Comparison of ENCODE assay signal across 10 mouse cellular contexts in genomic region chr7:95617370-95617769, GRCm38 (mm10).
A peak's percentile ranks its signal among the peaks of the same experiment; 100 is the strongest.
DNase-seq lines count a peak whose midpoint lies in the region; ATAC-seq lines count a peak whose summit lies in the region.
"Had no signal": no experiment of that assay in that cellular context is flagged by ENCODE, and none has a peak within 500 bp of the region (broad histone marks: within the 10 kb centered on the region; RNA-seq: fewer than 3 reads in every experiment).

No protein-coding gene starts in this region.

- no peaks in the 10 kb centered on the region for H3K9me3 ChIP-seq in hindbrain, embryonic 16.5 days (ENCODE audit: control insufficient read depth, low read length)
- H3K9me3 ChIP-seq in hindbrain, embryonic 10.5 days = no peaks in the 10 kb centered on the region
- H3K9me3 ChIP-seq in heart, embryonic 10.5 days = no peaks in the 10 kb centered on the region
- H3K9me3 ChIP-seq: embryonic facial prominence, embryonic 15.5 days had no signal

- no peak overlapping the region for H3K4me2 ChIP-seq in hindbrain, embryonic 16.5 days (ENCODE audit: low read length)
- H3K4me2 ChIP-seq: embryonic facial prominence, embryonic 15.5 days had no signal

- H3K36me3 ChIP-seq in hindbrain, embryonic 16.5 days (ENCODE audit: control insufficient read depth, insufficient read depth, low read length) = no peaks in the 10 kb centered on the region
- H3K36me3 ChIP-seq in hindbrain, embryonic 10.5 days = no peaks in the 10 kb centered on the region
- H3K36me3 ChIP-seq in heart, embryonic 10.5 days = no peaks in the 10 kb centered on the region
- H3K36me3 ChIP-seq: embryonic facial prominence, embryonic 15.5 days had no signal

- no peak for DNase-seq in hindbrain, embryonic 10.5 days (ENCODE audit: low spot score)
- peak; percentile 76 for DNase-seq in brain, embryonic 18.5 days (ENCODE audit: low read depth, low spot score)
- peak; percentile 52 for DNase-seq in layer of hippocampus, adult 11-12 months (ENCODE audit: low spot score)
- DNase-seq in lung, postnatal 25 days (ENCODE audit: low spot score) = peak; percentile 0
- DNase-seq in natural killer cell, adult 2 months (ENCODE audit: low spot score in 2 of 2) = no peak
- no peak for DNase-seq in heart, embryonic 10.5 days (ENCODE audit: low spot score)

- H3K9ac ChIP-seq in hindbrain, embryonic 16.5 days (ENCODE audit: low read depth, low read length) = no peak overlapping the region
- H3K9ac ChIP-seq: embryonic facial prominence, embryonic 15.5 days had no signal

- H3K27me3 ChIP-seq in hindbrain, embryonic 16.5 days (replicated peaks; ENCODE audit: control insufficient read depth, insufficient read depth, low read length) = no peaks in the 10 kb centered on the region
- no peaks in the 10 kb centered on the region for H3K27me3 ChIP-seq in hindbrain, embryonic 10.5 days (ENCODE audit: insufficient read depth, poor library complexity, severe bottlenecking)
- H3K27me3 ChIP-seq in heart, embryonic 10.5 days (ENCODE audit: insufficient read depth, poor library complexity, severe bottlenecking) = no peaks in the 10 kb centered on the region
- H3K27me3 ChIP-seq: embryonic facial prominence, embryonic 15.5 days had no signal

- ATAC-seq in hindbrain, embryonic 16.5 days = peak; percentile 63; the same call in 1 of the 2 replicates
- no peak for ATAC-seq in megakaryocyte progenitor cell, adult 5-6 weeks (replicated peaks; ENCODE audit: poor library complexity)

- no peak overlapping the region for H3K4me3 ChIP-seq in hindbrain, embryonic 16.5 days (ENCODE audit: low read length)
- H3K4me3 ChIP-seq in hindbrain, embryonic 10.5 days = no peak overlapping the region
- H3K4me3 ChIP-seq in heart, embryonic 10.5 days = no peak overlapping the region
- H3K4me3 ChIP-seq: embryonic facial prominence, embryonic 15.5 days had no signal

- no peaks in the 10 kb centered on the region for H3K4me1 ChIP-seq in hindbrain, embryonic 16.5 days (ENCODE audit: control insufficient read depth, insufficient read depth, low read depth, low read length)
- H3K4me1 ChIP-seq in hindbrain, embryonic 10.5 days (replicated peaks) = no peaks in the 10 kb centered on the region
- H3K4me1 ChIP-seq in heart, embryonic 10.5 days = no peaks in the 10 kb centered on the region
- H3K4me1 ChIP-seq: embryonic facial prominence, embryonic 15.5 days had no signal

- H3K27ac ChIP-seq in hindbrain, embryonic 16.5 days (ENCODE audit: low read depth, low read length) = no peak overlapping the region
- no peak overlapping the region for H3K27ac ChIP-seq in hindbrain, embryonic 10.5 days
- no peak overlapping the region for H3K27ac ChIP-seq in heart, embryonic 10.5 days
- H3K27ac ChIP-seq: embryonic facial prominence, embryonic 15.5 days; kidney, postnatal 0 days had no signal

- 59% methylated on average over 2 of the region's 2 CpGs for WGBS in hindbrain, embryonic 16.5 days
- 84% methylated on average over 2 of the region's 2 CpGs for WGBS in hindbrain, embryonic 10.5 days
- 70% methylated on average over 2 of the region's 2 CpGs for WGBS in heart, embryonic 10.5 days

Comparison
In these comparisons a context has a peak if more than half of its experiments do, and no peak if none do; other contexts are left out.
1. DNase-seq: peak in brain, embryonic 18.5 days (single experiment), layer of hippocampus, adult 11-12 months (single experiment) and lung, postnatal 25 days (single experiment); none in hindbrain, embryonic 10.5 days (single experiment), natural killer cell, adult 2 months (0 of 2) and heart, embryonic 10.5 days (single experiment).